Mouse (Mus musculus) midbrain, postnatal 0 days (tissue): ENCODE results near the gene Kri1. TPM values are rescaled to one million over a fixed set of nuclear protein-coding genes. Genes with fewer than 3 reads are reported as not detected.

Experiments
- ATAC-seq: fragments of 200-750 bp; cut with Nextera tagmentation; 2 replicates; pipeline ENCODE4 v1.8.0; 2017; ENCODE audit warnings: moderate number of reproducible peaks, mild to moderate bottlenecking, moderate TSS enrichment, moderate library complexity; ENCODE audit not compliant: low FRiP score
- DNase-seq: peaks from one replicate; pipeline ENCODE4 v3.0.0-alpha.2; 2015; ENCODE audit warnings: low spot score
- H3K27ac ChIP-seq: fragments of 300-500 bp; sonication (generic); 2 replicates; pipeline ENCODE4 v1.5.1; 2014; ENCODE audit warnings: low read depth, mild to moderate bottlenecking, low read length, mixed read lengths
- H3K27me3 ChIP-seq: fragments of 300-500 bp; sonication (generic); 2 replicates; pipeline ENCODE4 v1.6.1; 2014; ENCODE audit warnings: low read length, control low read depth, mixed read lengths; ENCODE audit not compliant: insufficient read depth
- H3K36me3 ChIP-seq: fragments of 300-500 bp; sonication (generic); 2 replicates; pipeline ENCODE4 v1.6.1; 2014; ENCODE audit warnings: low read length, control low read depth, mixed read lengths; ENCODE audit not compliant: insufficient read depth
- H3K4me1 ChIP-seq: fragments of 300-500 bp; sonication (generic); 2 replicates; pipeline ENCODE4 v1.6.1; 2014; ENCODE audit warnings: mild to moderate bottlenecking, control low read depth, antibody characterized with exemption, low read length, mixed read lengths; ENCODE audit not compliant: insufficient read depth
- H3K4me2 ChIP-seq: fragments of 300-500 bp; sonication (generic); 2 replicates; pipeline ENCODE4 v1.6.1; 2014; ENCODE audit warnings: low read depth, mild to moderate bottlenecking, low read length, mixed read lengths; ENCODE audit not compliant: poor library complexity, severe bottlenecking
- H3K4me3 ChIP-seq: fragments of 300-500 bp; sonication (generic); 2 replicates; pipeline ENCODE4 v1.5.1; 2014; ENCODE audit warnings: low read depth, mild to moderate bottlenecking, low read length, moderate library complexity
- H3K9ac ChIP-seq: fragments of 300-500 bp; sonication (generic); replicated peaks from 2 replicates; pipeline ENCODE4 v1.6.1; 2014; ENCODE audit warnings: mild to moderate bottlenecking, low read length, moderate library complexity, mixed read lengths; ENCODE audit not compliant: poor library complexity, severe bottlenecking
- H3K9me3 ChIP-seq: fragments of 300-500 bp; sonication (generic); 2 replicates; pipeline ENCODE4 v1.6.1; 2016; ENCODE audit warnings: low read length, control low read depth
- CTCF ChIP-seq: IDR thresholded peaks from 2 replicates; pipeline ENCODE4 v1.5.1; 2016; ENCODE audit warnings: antibody characterized with exemption, mild to moderate bottlenecking
- WGBS: fragments of 180-500 bp; shearing (Covaris S2); extraction: QIAGEN DNeasy Blood & Tissue Kit; methylation state at CpG from one replicate; pipeline ENCODE4 v1.1.7; 2014; 5-methylcytosine and 5-hydroxymethylcytosine counted together
- polyA plus RNA-seq: library from polyadenylated mRNA; unstranded; fragments of >200 nt; fragmentation: Nextera tagmentation; extraction: Ambion mirVana; gene quantifications from 2 replicates; pipeline ENCODE4 v1.2.1, GENCODE M21; 2015
- total RNA-seq: library from RNA; depleted of rRNA; stranded (reverse); fragments of >200 nt; gene quantifications from 2 replicates; pipeline ENCODE4 v1.2.3, GENCODE M21; 2014

The Kri1 gene
- total and polyA plus RNA-seq, 2 experiments from 2014 or later = 11.7 to 25.9 TPM

DNA sequence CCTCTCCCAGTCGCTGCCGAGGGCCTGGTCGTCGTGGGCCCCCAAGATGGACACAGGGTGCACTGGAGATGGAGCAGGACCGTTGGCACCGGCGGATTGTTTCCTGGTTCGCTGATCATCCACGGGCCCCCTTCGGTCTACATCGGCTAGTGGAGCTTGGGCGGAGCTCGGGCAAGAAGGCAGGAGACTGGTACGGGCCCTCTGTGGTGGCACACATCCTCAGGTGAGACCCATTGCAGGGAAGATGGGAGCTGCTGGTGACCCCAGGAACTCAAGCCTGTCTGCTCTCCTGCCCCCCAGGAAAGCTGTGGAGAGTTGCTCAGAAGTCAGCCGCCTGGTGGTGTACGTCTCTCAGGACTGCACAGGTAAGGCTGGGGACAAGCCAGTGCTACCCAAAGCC, 19.5 kb downstream of the Kri1 start:
- H3K9me3 ChIP-seq = no peaks in the 10 kb centered on the region
- H3K36me3 ChIP-seq = peaks cover 47% of the 10 kb centered on the region

DNA sequence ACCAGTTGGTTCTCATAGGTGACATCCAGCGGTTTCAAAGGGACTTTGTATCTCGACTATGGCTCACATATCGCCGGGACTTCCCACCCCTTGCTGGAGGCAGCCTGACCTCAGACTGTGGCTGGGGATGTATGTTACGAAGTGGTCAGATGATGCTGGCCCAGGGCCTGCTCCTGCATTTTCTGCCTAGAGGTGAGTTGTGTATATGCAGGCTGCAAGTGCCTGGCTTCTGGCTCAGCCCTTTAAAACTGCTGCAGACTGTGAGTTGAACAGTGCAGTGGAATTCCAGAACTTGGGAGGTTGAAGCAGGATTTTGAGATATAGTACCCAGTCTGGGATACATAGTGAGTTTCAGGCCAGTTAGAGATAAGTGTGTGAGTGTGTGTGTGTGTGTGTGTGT, 20.9 kb downstream of the Kri1 start:
- TF ChIP-seq CTCF = 0 out of 2 replicates have a peak, but pooled peaks have one; percentile 4

More for the DNA sequence above, 19.5 kb downstream of the Kri1 start:
- ATAC-seq = no peak
- Histone ChIP-seq H3K4me2 (no peak overlapping the region), H3K4me3 (no peak overlapping the region), H3K4me1 (peaks cover 5% of the 10 kb centered on the region; the same call in 1 of the 2 replicates), H3K27ac (no peak overlapping the region), H3K27me3 (no peaks in the 10 kb centered on the region), H3K9ac (no peak overlapping the region)
- no peak for DNase-seq
- whole genome bisulfite sequencing = 95% methylated on average over 16 of the region's 16 CpGs
- no peak for TF ChIP-seq CTCF

DNA sequence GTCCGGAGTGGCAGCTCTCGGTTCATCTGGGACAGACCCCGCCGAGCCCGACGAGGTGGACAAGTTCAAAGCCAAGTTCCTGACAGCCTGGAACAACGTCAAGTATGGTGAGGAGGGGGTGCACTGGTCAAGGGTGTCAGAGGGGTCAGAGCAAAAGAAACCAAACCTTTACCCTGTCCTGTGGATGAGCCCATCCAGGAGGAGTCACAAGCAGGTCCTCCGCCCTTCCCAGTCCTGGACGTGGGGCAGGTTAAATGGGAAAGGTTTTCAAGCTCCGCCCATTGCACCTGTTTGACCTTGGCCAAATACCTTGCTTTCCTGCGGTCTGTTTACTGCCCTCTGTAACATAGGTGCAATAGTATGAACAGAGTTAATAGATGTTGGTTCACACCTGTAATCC, 22.2 kb downstream of the Kri1 start:
- 7% methylated on average over 11 of the region's 11 CpGs for WGBS
- peak overlapping the region; percentile 55 for H3K4me3 ChIP-seq
- no peak for TF ChIP-seq CTCF
- peaks cover 21% of the 10 kb centered on the region for H3K36me3 ChIP-seq
- peak; percentile 17 for ATAC-seq
- 0 out of 2 replicates have a peak overlapping the region, but pooled peaks have one; percentile 4 for H3K27ac ChIP-seq
- no peak for DNase-seq
- peaks cover 5% of the 10 kb centered on the region; the same call in 1 of the 2 replicates for H3K4me1 ChIP-seq
- no peaks in the 10 kb centered on the region for H3K27me3 ChIP-seq
- no peaks in the 10 kb centered on the region for H3K9me3 ChIP-seq
- H3K9ac ChIP-seq = peak overlapping the region; percentile 58
- peak overlapping the region; percentile 78 for H3K4me2 ChIP-seq

More for the DNA sequence above, 20.9 kb downstream of the Kri1 start:
- peaks cover 5% of the 10 kb centered on the region; the same call in 1 of the 2 replicates for H3K4me1 ChIP-seq
- H3K9ac ChIP-seq = no peak overlapping the region
- no peaks in the 10 kb centered on the region for H3K27me3 ChIP-seq
- ATAC-seq (no peak), DNase-seq (no peak)
- H3K4me3 ChIP-seq = no peak overlapping the region
- WGBS = 93% methylated on average over 5 of the region's 5 CpGs
- H3K4me2 ChIP-seq = no peak overlapping the region
- H3K9me3 ChIP-seq = no peaks in the 10 kb centered on the region
- peaks cover 33% of the 10 kb centered on the region for H3K36me3 ChIP-seq
- no peak overlapping the region for H3K27ac ChIP-seq

GRCm38 (mm10) chr9:21265000-21265561, 22.7 kb downstream of the Kri1 start, which contains the start of gene Atg4d:
TSS of gene Atg4d (plus strand) at chr9:21265293.
- Histone ChIP-seq H3K36me3 (peaks cover 15% of the 10 kb centered on the region), H3K4me3 (peak within 1 kb of the TSS; percentile 55), H3K9ac (peak within 1 kb of the TSS; percentile 58), H3K9me3 (no peaks in the 10 kb centered on the region), H3K4me1 (peaks cover 5% of the 10 kb centered on the region; the same call in 1 of the 2 replicates), H3K27me3 (no peaks in the 10 kb centered on the region), H3K4me2 (peak within 1 kb of the TSS; percentile 78), H3K27ac (peak within 1 kb of the TSS; percentile 62)
- ATAC-seq (peak; percentile 97), DNase-seq (peak; percentile 99)
- TF ChIP-seq CTCF = no peak
- WGBS = under 1% methylated on average over 49 of the region's 49 CpGs

DNA sequence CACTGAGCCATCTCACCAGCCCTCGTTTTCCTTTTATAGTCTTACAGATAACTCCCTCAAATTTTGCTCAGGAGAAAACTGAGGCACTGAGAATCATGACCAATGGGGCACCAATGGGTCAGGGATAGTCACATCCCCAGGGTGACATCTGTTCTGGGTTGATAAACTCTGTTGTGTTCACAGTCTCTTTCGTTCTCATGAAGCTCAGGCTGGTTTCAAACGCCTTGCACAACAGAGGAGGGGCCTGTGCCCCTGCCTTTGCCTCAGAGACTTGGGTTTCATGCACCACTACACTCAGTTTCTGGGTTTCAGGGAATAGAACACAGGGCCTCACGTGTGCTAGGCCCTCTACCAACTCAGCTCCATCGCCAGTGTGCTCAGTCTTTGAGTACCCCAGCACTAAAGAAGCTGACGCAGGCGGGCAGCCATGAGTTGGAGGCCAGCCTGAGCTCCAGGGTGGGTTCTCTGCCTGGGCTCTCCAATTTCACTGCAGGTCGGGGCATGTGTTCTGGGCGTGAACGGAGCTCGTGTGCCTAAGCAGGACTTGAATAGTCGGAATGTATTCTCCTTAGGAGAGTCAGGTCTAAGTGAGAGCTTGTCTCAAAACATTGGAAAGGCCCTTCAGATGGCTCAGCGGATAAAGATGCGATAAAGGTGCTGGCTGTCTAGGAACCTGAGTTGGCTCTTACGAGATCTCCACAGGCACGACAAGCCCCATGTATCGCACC, 23.3 kb downstream of the Kri1 start:
- peaks cover 5% of the 10 kb centered on the region; the same call in 1 of the 2 replicates for H3K4me1 ChIP-seq
- H3K9me3 ChIP-seq = no peaks in the 10 kb centered on the region
- peaks cover 12% of the 10 kb centered on the region for H3K36me3 ChIP-seq
- no peak for TF ChIP-seq CTCF
- peak overlapping the region; percentile 58 for H3K9ac ChIP-seq
- ATAC-seq = peak; percentile 22; the same call in 1 of the 2 replicates
- 15% methylated on average over 17 of the region's 17 CpGs for WGBS
- DNase-seq = no peak
- peak overlapping the region; percentile 62 for H3K27ac ChIP-seq
- H3K4me2 ChIP-seq = peak overlapping the region; percentile 78
- H3K4me3 ChIP-seq = peak overlapping the region; percentile 55
- no peaks in the 10 kb centered on the region for H3K27me3 ChIP-seq

- Histone ChIP-seq H3K9me3 (no peaks in the 10 kb centered on the region), H3K27me3 (no peaks in the 10 kb centered on the region), H3K27ac (no peak overlapping the region), H3K36me3 (no peaks in the 10 kb centered on the region; the same call in 1 of the 2 replicates), H3K4me1 (peaks cover 5% of the 10 kb centered on the region; the same call in 1 of the 2 replicates), H3K4me3 (no peak overlapping the region), H3K4me2 (no peak overlapping the region), H3K9ac (no peak overlapping the region)
- no peak for TF ChIP-seq CTCF
- 67% methylated on average over 2 of the region's 2 CpGs for WGBS
- ATAC-seq (no peak), DNase-seq (no peak)
Measured at GRCm38 (mm10) chr9:21261831-21262230, 25.9 kb downstream of the Kri1 start.
